Mouse (Mus musculus) thymus, adult 2 months (tissue): ENCODE data around the gene Slc1a1. TPM values are rescaled to one million over a fixed set of nuclear protein-coding genes. Genes with fewer than 3 reads are reported as not detected.

Experiments
- DNase-seq: peaks from one replicate; pipeline ENCODE4 v3.0.0; 2021
- H3K27ac ChIP-seq: fragments of 200-500 bp; 2 replicates; pipeline ENCODE4 v1.5.1; 2012; ENCODE audit warnings: low read length, control low read depth; ENCODE audit not compliant: control insufficient read depth, insufficient read depth
- H3K27me3 ChIP-seq: fragments of 200-500 bp; 2 replicates; pipeline ENCODE4 v1.6.1; 2012; ENCODE audit warnings: mild to moderate bottlenecking, low read length, moderate library complexity, mixed read lengths; ENCODE audit not compliant: control insufficient read depth, insufficient read depth
- H3K36me3 ChIP-seq: fragments of 200-500 bp; 2 replicates; pipeline ENCODE4 v1.6.1; 2012; ENCODE audit warnings: mild to moderate bottlenecking, low read length, moderate library complexity; ENCODE audit not compliant: control insufficient read depth, insufficient read depth
- H3K4me1 ChIP-seq: fragments of 200-500 bp; replicated peaks from 2 replicates; pipeline ENCODE4 v1.6.1; 2012; ENCODE audit warnings: low read length; ENCODE audit not compliant: control insufficient read depth, insufficient read depth
- H3K4me3 ChIP-seq: fragments of 200-500 bp; 2 replicates; pipeline ENCODE4 v1.5.1; 2012; ENCODE audit warnings: mild to moderate bottlenecking, low read length, control low read depth, moderate library complexity; ENCODE audit not compliant: control insufficient read depth, insufficient read depth
- CTCF ChIP-seq: fragments of 200-500 bp; IDR thresholded peaks from 2 replicates; pipeline ENCODE4 v1.5.1; 2012; ENCODE audit warnings: mild to moderate bottlenecking, control low read depth, low read length, moderate library complexity, borderline replicate concordance; ENCODE audit not compliant: control insufficient read depth, poor library complexity, insufficient read depth; ENCODE audit errors: extremely low read depth
- POLR2A ChIP-seq: fragments of 200-500 bp; IDR thresholded peaks from 2 replicates; pipeline ENCODE4 v1.6.1; 2012; ENCODE audit warnings: mild to moderate bottlenecking, low read length, control low read depth, moderate library complexity; ENCODE audit not compliant: control insufficient read depth, poor library complexity, insufficient read depth; ENCODE audit errors: extremely low read depth
- WGBS: fragments of 180-500 bp; shearing (Covaris S2); methylation state at CpG from one replicate; pipeline ENCODE4 v1.1.7; 2018; 5-methylcytosine and 5-hydroxymethylcytosine counted together
- polyA plus RNA-seq: library from polyadenylated mRNA; depleted of rRNA; stranded (reverse); fragments of >200 nt; gene quantifications from 2 replicates; pipeline ENCODE4 v1.2.3, GENCODE M21; 2012

Slc1a1 gene
- polyA plus RNA-seq, 1 experiment, result 0.51 TPM

DNA sequence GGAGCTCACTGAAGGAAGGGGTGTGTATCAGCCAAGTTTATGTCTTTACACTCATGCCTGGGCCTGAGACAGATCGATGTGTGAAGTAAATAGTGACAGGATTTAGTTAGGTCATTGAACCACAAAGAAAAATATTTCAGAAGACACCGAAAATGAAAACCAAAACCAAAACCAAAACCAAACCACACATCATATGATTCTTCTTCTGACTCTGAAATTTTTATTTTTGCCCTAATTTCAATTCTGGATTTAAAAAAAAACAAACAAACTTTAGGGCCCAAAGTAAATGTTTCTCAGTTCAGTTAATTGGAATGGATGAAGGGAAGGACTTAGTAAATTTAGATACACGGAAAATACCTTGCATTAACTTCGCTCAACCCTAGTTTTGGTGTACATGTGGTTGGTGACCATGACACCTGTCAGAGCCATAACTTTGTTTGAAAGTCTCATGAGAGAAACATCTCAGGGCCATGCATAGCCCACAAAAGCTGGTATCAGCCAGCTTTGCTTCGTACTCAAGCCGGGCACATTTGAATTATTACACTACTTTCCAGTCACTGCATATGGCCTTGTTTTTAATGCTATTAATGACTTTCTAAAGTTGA lies 34.5 kb downstream of the Slc1a1 start:
- Histone ChIP-seq H3K27me3 (no peaks in the 10 kb centered on the region), H3K4me1 (no peaks in the 10 kb centered on the region), H3K36me3 (no peaks in the 10 kb centered on the region), H3K27ac (no peak overlapping the region), H3K4me3 (no peak overlapping the region)
- DNase-seq, result no peak
- 62% methylated on average over 6 of the region's 6 CpGs for WGBS
- TF ChIP-seq POLR2A, result no peak
- TF ChIP-seq CTCF, result no peak

DNA sequence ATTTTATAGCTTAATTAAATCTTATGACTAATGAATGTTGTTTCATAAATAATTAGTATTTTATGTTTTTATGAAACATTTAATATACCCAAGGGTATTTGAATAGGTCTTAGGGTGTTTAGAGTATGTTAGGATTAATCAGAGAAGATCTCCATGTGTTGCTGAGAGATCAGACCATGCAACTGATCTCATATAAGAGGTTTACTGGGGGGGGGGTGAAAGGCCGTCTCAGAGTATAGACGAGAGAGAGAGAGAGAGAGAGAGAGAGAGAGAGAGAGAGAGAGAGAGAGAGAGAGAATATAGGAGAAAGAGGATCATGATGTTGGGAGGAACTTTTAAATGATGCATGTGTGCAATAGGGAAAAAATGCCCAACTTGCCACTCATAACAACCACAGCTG lies 35.5 kb downstream of the Slc1a1 start:
- Histone ChIP-seq H3K27me3 (no peaks in the 10 kb centered on the region), H3K36me3 (no peaks in the 10 kb centered on the region), H3K27ac (no peak overlapping the region), H3K4me1 (no peaks in the 10 kb centered on the region), H3K4me3 (no peak overlapping the region)
- TF ChIP-seq CTCF, result no peak
- TF ChIP-seq POLR2A, result no peak
- DNase-seq, result no peak
- 90% methylated on average over 2 of the region's 2 CpGs for WGBS

DNA sequence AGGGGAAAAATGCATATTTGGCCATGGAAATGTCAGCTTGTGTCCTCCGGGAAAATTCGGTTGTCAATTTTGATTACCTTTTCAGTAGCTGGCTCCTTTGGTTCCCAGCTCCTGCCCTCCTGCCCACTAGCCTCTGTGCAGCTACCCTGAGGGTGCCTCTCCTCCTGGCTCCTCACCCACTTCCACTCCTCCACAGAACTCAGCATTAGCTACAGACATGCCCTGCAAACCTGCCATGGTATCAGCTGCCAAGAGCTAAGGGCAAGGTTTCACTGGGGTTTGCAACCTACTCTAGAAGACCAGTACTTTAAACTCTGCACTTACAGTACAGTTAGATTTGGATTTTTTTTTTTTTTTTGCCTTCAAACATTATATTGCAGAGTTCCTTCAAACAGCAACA lies 44.6 kb downstream of the Slc1a1 start:
- H3K4me3 ChIP-seq, result no peak overlapping the region
- no peaks in the 10 kb centered on the region for H3K27me3 ChIP-seq
- 95% methylated on average over 2 of the region's 2 CpGs for WGBS
- DNase-seq, result no peak
- TF ChIP-seq POLR2A (no peak), CTCF (no peak)
- H3K4me1 ChIP-seq, result no peaks in the 10 kb centered on the region
- H3K36me3 ChIP-seq, result no peaks in the 10 kb centered on the region
- no peak overlapping the region for H3K27ac ChIP-seq

DNA sequence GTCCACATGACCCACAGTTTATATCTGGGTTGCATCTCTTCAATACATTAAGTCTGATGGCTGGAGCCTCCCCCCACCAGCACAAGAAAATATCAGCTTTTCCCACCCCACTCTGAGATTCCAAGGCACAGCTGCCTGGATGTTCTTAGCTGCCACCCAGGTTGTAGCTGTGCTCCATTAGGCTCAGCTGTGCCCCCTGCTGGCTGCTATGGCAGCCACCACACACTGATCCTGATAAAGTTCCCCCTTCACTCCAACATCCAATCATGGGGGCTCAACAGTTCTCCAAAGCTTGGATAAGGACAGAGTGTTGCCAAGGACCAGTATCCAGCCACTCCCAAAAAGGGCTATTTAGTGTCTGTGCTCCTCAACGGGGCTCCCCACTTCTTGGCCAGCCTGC lies 48.3 kb downstream of the Slc1a1 start:
- no peak overlapping the region for H3K4me3 ChIP-seq
- no peaks in the 10 kb centered on the region for H3K4me1 ChIP-seq
- H3K36me3 ChIP-seq, result no peaks in the 10 kb centered on the region
- H3K27me3 ChIP-seq, result no peaks in the 10 kb centered on the region
- peak; percentile 13 for DNase-seq
- WGBS, result 75% methylated on average over 1 of the region's 1 CpGs
- peak; percentile 67; the same call in 1 of the 2 replicates for TF ChIP-seq CTCF
- TF ChIP-seq POLR2A, result no peak
- H3K27ac ChIP-seq, result no peak overlapping the region

DNA sequence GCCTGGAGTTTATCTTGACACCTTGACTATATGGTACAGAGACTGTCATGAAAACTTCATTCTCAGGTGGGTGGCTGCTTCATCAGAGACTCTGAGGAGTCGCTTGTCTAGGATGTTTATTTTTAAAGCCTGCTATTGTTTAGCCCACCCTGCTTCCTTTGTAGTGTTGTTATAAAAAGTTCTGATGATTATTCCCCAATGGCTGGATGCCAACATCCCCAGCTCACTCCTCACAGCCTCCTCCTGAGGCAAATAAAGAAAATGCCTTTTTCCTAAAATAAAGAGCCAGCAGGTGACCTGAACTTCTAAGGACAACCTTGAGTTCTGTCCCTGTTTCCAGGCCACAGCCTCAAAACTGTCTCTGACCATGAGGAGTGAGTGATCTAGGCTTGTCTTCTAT lies 53.6 kb downstream of the Slc1a1 start:
- 95% methylated on average over 1 of the region's 1 CpGs for WGBS
- Histone ChIP-seq H3K4me1 (no peaks in the 10 kb centered on the region), H3K27ac (no peak overlapping the region), H3K27me3 (no peaks in the 10 kb centered on the region), H3K36me3 (no peaks in the 10 kb centered on the region), H3K4me3 (no peak overlapping the region)
- no peak for DNase-seq
- TF ChIP-seq CTCF (no peak), POLR2A (no peak)

DNA sequence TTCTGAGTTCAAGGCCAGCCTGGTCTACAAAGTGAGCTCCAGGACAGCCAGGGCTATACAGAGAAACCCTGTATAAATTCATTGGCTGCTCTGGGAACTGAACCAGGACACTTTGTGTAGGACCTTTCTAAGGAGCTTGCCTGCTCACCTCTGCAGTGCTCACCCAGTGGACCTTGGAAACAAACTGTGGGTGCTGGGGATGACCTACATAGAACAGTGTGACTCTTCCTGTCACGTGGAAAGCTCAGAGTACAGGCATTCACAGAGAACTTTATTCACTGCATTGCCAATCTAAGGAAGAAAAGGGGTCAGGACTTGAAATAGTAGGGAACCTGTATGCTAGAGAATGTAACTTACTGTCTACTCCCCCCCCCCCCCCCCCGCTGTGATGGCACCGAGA lies 54.4 kb downstream of the Slc1a1 start:
- no peaks in the 10 kb centered on the region for H3K4me1 ChIP-seq
- no peak overlapping the region for H3K27ac ChIP-seq
- H3K36me3 ChIP-seq, result no peaks in the 10 kb centered on the region
- no peak for DNase-seq
- 75% methylated on average over 3 of the region's 3 CpGs for WGBS
- no peaks in the 10 kb centered on the region for H3K27me3 ChIP-seq
- H3K4me3 ChIP-seq, result no peak overlapping the region
- TF ChIP-seq POLR2A (no peak), CTCF (no peak)

DNA sequence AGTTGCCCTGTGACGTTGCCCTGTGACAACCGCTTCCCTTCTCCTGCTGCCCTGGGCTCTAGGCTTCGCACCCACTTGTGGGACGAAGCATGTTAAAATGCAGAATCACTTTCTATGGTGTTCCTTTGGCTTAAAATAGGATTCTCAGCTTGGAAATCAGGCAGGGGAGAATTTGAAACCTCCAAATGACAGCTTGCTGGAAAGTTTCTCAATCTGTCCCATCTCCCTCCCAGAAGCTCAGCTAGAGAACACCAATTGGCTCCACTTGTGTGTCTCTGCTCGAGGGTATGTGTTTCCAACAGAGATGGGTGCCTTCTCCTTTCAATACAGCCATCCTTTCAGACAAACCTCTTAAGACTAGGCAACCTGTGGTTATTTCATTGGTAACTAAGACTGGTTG lies 56.4 kb downstream of the Slc1a1 start:
- TF ChIP-seq POLR2A (no peak), CTCF (no peak)
- Histone ChIP-seq H3K4me1 (no peaks in the 10 kb centered on the region), H3K4me3 (no peak overlapping the region), H3K27me3 (no peaks in the 10 kb centered on the region), H3K27ac (no peak overlapping the region), H3K36me3 (no peaks in the 10 kb centered on the region)
- 71% methylated on average over 5 of the region's 5 CpGs for WGBS
- DNase-seq, result no peak
